Mouse (Mus musculus) intestine, embryonic 15.5 days (tissue): ENCODE measurements at regions not wholly inside any gene's neighbourhood (a gene's known extent, or its start where the extent isn't known, plus 50 kb on each side); places are given as distances from the start of the nearest gene placed in this dataset.
"Not testable (repeated sequence)": the region's sequence is repeated elsewhere in the genome, so short reads cannot be mapped to it uniquely, and the experiment has no call there.

Source experiments
- ATAC-seq: fragments of 200-750 bp; cut with Nextera tagmentation; 2 replicates; pipeline ENCODE4 v1.8.0; 2017; ENCODE audit warnings: moderate TSS enrichment, moderate library complexity
- H3K27ac ChIP-seq: fragments of 300-500 bp; sonication (generic); 2 replicates; pipeline ENCODE4 v1.5.1; 2015; ENCODE audit warnings: mild to moderate bottlenecking, inconsistent platforms
- H3K27me3 ChIP-seq: fragments of 300-500 bp; sonication (generic); replicated peaks from 2 replicates; pipeline ENCODE4 v1.6.1; 2015; ENCODE audit warnings: inconsistent platforms
- H3K36me3 ChIP-seq: fragments of 300-500 bp; sonication (generic); 2 replicates; pipeline ENCODE4 v1.6.1; 2015; ENCODE audit warnings: inconsistent platforms
- H3K4me1 ChIP-seq: fragments of 300-500 bp; sonication (generic); replicated peaks from 2 replicates; pipeline ENCODE4 v1.6.1; 2015; ENCODE audit warnings: inconsistent platforms
- H3K4me2 ChIP-seq: fragments of 300-500 bp; sonication (generic); replicated peaks from 2 replicates; pipeline ENCODE4 v1.6.1; 2015; ENCODE audit warnings: mild to moderate bottlenecking, inconsistent platforms
- H3K4me3 ChIP-seq: fragments of 300-500 bp; sonication (generic); replicated peaks from 2 replicates; pipeline ENCODE4 v1.5.1; 2015; ENCODE audit warnings: inconsistent platforms
- H3K9ac ChIP-seq: fragments of 300-500 bp; sonication (generic); 2 replicates; pipeline ENCODE4 v1.6.1; 2015; ENCODE audit warnings: inconsistent platforms
- H3K9me3 ChIP-seq: fragments of 300-500 bp; sonication (generic); 2 replicates; pipeline ENCODE4 v1.6.1; 2016; ENCODE audit warnings: inconsistent platforms
- WGBS: fragments of 180-500 bp; shearing (Covaris S2); methylation state at CpG from one replicate; pipeline ENCODE4 v1.1.7; 2015; 5-methylcytosine and 5-hydroxymethylcytosine counted together

DNA sequence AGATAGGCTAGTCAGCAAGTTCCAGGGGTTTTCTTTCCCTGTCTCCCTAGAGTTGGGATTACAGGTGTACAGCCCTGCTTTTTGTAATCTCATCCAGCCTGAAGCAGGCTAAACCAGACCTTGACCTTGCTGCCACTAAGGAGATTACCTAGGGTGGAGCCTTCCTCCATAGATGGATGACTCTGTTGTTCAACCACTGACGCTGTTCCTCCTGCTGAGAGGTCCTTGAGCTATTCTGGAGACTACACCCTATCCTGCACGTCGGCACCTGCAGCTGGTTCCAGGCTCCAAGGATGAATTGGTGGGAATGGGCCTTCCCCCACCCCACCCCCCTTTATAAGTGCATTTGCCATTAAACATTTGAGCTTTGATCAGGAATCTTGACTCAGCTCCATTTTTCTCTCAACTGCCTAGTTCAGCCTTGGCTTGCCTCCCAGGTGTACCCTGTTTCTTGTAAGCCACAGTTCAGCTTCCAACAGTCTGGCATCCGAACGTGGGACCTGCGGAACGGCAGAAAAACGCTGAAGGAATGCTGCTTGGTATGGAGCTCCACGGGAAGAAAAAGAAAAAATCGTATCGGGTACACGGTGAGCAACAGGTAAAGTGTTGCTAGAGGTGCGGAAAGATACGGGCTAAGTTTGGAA is 131.7 kb upstream of the Ube2e1 start:
- 47% methylated on average over 14 of the region's 14 CpGs for WGBS
- Histone ChIP-seq H3K9ac (no peak overlapping the region), H3K4me1 (no peaks in the 10 kb centered on the region), H3K36me3 (no peaks in the 10 kb centered on the region), H3K27ac (no peak overlapping the region), H3K4me3 (no peak overlapping the region), H3K9me3 (no peaks in the 10 kb centered on the region), H3K4me2 (no peak overlapping the region), H3K27me3 (no peaks in the 10 kb centered on the region)
- ATAC-seq = no peak

DNA sequence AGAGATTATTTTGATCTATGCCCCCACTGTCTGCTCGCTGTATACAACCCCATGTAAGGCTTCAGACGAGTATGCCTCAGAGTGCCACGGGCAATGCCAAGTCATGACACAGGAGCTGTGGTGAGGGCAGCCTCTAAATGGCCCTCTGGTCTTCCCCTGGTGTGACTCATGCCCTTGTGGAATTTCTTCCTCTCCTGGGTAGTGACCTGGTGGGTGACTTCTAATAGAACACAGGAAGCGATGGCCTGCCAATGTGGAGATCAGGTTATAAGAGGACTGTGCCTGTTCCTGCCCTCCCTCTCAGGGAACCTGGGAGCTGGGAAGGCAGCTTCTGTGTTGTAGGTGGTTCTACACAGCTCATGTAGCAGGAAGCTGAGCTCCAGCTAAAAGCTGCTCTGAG is 130.7 kb upstream of the Ube2e1 start:
- H3K9ac ChIP-seq = no peak overlapping the region
- H3K27me3 ChIP-seq = no peaks in the 10 kb centered on the region
- no peaks in the 10 kb centered on the region for H3K4me1 ChIP-seq
- no peak overlapping the region for H3K4me3 ChIP-seq
- H3K27ac ChIP-seq = no peak overlapping the region
- H3K4me2 ChIP-seq = no peak overlapping the region
- 70% methylated on average over 4 of the region's 4 CpGs for WGBS
- no peaks in the 10 kb centered on the region for H3K9me3 ChIP-seq
- no peak for ATAC-seq
- H3K36me3 ChIP-seq = no peaks in the 10 kb centered on the region

DNA sequence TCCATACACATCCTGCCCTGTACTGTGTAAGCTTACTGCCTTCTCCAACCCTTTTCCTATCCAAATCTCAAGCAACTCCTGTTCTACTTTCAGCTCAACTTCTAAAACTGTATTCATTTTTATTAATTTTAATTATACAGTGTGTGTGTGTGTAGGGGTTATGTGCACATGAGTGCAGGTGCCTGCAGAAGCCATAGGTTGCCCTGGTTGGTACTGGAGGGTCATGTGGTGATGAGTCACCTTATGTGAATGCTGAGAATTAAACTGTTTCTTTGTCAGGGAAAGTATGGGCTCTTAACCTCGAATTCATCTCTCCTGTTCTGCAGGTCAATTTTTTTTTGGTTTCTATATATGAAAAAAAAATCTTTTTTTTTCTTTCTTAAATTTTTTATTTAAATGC is 117.0 kb upstream of the Ube2e1 start:
- WGBS = 62% methylated on average over 1 of the region's 1 CpGs
- Histone ChIP-seq H3K9ac (no peak overlapping the region), H3K4me3 (no peak overlapping the region), H3K27me3 (no peaks in the 10 kb centered on the region), H3K4me1 (no peaks in the 10 kb centered on the region), H3K36me3 (no peaks in the 10 kb centered on the region), H3K27ac (no peak overlapping the region), H3K4me2 (no peak overlapping the region), H3K9me3 (no peaks in the 10 kb centered on the region)
- no peak for ATAC-seq

DNA sequence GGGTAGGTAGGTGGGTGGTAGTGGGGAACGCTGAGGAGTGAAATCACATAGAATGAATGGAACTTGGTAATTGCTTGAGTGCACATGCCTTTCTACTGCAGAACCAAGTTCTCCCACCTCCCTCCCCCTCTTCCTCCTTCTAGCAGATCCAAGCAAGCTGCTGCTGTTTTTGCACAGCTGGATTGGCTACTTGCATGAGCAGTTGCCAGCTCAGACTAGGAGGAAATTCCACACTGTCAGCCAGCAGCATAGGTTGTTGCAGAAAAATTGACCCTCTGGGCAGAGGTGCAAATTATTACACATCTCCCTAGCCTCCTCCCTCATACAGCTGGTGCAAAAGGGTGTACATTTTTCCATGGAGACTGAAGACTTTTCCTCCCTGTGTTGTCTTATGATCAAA is 112.8 kb upstream of the Ube2e1 start:
- no peak for ATAC-seq
- H3K4me1 ChIP-seq = no peaks in the 10 kb centered on the region
- H3K4me2 ChIP-seq = no peak overlapping the region
- no peak overlapping the region for H3K27ac ChIP-seq
- H3K4me3 ChIP-seq = no peak overlapping the region
- WGBS = 94% methylated on average over 1 of the region's 1 CpGs
- no peaks in the 10 kb centered on the region for H3K9me3 ChIP-seq
- no peak overlapping the region for H3K9ac ChIP-seq
- no peaks in the 10 kb centered on the region for H3K27me3 ChIP-seq
- H3K36me3 ChIP-seq = no peaks in the 10 kb centered on the region

DNA sequence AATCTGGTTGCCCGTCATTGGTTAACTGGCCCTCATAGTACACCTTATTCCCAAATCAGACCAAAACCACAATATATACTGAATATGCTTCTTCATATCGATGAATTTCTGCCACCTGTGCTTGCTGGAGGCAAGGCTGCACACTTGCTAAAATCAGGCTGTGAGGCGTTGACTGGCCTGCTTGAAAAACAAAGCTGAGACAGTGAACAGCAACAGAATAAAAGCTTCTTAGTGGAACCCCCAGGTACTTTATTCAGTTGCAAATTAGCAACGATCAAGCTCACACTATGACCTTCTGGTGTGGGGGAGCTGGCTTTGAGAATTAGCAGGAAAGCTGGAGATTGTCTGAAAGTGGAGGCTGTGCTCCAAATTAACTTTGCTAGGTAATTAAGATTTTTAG is 97.3 kb upstream of the Ube2e1 start:
- not testable (repeated sequence) for H3K4me2 ChIP-seq, H3K27ac ChIP-seq, H3K4me3 ChIP-seq, H3K27me3 ChIP-seq, H3K9me3 ChIP-seq, H3K9ac ChIP-seq, H3K4me1 ChIP-seq, H3K36me3 ChIP-seq, ATAC-seq
- 57% methylated on average over 4 of the region's 4 CpGs for WGBS

DNA sequence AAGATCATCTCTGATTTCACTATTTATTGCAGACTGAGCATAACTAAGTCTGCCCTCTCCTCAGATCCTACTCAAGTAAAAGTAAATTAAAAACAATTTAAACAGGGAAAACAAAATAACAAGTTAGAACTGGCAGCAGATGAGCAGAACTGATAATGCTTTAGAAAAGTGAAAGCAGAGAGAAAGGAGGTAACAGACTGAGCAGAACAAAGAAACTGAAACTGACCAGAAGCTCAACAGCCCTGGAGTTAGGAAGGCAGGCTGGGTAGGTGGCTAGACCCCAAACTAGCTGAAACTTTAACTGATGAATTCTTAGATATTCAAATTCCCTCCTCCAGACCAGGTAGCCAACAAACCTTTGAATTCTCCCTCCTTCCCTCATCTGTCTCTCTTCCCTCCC is 94.2 kb upstream of the Ube2e1 start:
- Histone ChIP-seq H3K4me3 (no peak overlapping the region), H3K9ac (no peak overlapping the region), H3K4me1 (no peaks in the 10 kb centered on the region), H3K36me3 (no peaks in the 10 kb centered on the region), H3K27ac (no peak overlapping the region), H3K9me3 (no peaks in the 10 kb centered on the region), H3K27me3 (no peaks in the 10 kb centered on the region), H3K4me2 (no peak overlapping the region)
- ATAC-seq = no peak

- Histone ChIP-seq H3K27ac (no peak overlapping the region), H3K36me3 (no peaks in the 10 kb centered on the region), H3K9me3 (no peaks in the 10 kb centered on the region), H3K4me3 (no peak overlapping the region), H3K27me3 (no peaks in the 10 kb centered on the region), H3K9ac (no peak overlapping the region), H3K4me2 (no peak overlapping the region), H3K4me1 (no peaks in the 10 kb centered on the region)
- ATAC-seq = no peak
- WGBS = 15% methylated on average over 2 of the region's 2 CpGs
These were observed 85.2 kb upstream of the Ube2e1 start for GRCm38 (mm10) chr14:18416839-18417238.

DNA sequence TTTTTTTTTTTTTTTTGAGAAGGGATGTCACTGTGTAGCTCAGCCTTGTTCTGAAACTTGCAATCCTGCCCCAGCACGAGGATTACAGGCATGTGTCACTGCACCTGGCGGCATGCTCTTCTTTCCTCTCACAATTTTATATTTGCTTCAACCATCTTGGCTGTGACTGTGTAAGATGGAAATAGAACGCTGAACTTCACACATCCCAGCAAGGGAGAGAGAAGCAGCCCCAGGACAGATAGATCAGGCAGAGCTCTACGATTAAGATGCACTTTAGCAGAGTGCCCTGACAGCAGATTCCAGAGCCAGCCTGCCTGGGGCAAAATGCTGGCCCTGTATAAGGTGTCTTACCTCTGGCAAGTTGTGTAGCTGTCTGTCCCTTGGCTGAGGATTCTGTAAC is 84.7 kb upstream of the Ube2e1 start:
- 81% methylated on average over 4 of the region's 4 CpGs for WGBS
- no peak for ATAC-seq
- Histone ChIP-seq H3K27me3 (no peaks in the 10 kb centered on the region), H3K4me1 (no peaks in the 10 kb centered on the region), H3K9ac (no peak overlapping the region), H3K4me3 (no peak overlapping the region), H3K36me3 (no peaks in the 10 kb centered on the region), H3K9me3 (no peaks in the 10 kb centered on the region), H3K4me2 (no peak overlapping the region), H3K27ac (no peak overlapping the region)

DNA sequence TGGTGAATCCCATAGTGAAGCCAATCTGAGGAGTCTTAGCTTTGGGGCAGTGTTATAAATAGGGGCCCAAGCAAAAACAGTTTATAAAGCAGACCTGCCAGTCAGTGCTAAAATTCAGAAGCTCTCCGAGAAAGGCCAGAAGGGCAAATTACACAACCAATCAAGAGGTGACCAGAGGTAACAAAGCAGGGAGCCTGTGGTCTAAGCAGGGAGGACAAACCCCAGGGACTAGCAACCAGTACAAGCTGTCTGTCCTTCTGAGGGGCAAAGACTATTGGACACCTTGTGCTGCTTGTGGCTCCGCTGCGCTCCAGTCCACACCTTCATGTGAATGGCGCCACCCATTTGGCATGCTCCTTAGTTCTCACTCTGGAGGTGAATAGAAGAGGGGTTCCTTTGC is 67.3 kb upstream of the Ube2e1 start:
- Histone ChIP-seq H3K9me3 (no peaks in the 10 kb centered on the region), H3K4me1 (no peaks in the 10 kb centered on the region), H3K4me3 (no peak overlapping the region), H3K9ac (no peak overlapping the region), H3K36me3 (no peaks in the 10 kb centered on the region), H3K27ac (no peak overlapping the region), H3K4me2 (no peak overlapping the region), H3K27me3 (no peaks in the 10 kb centered on the region)
- 79% methylated on average over 4 of the region's 4 CpGs for WGBS
- ATAC-seq = no peak

DNA sequence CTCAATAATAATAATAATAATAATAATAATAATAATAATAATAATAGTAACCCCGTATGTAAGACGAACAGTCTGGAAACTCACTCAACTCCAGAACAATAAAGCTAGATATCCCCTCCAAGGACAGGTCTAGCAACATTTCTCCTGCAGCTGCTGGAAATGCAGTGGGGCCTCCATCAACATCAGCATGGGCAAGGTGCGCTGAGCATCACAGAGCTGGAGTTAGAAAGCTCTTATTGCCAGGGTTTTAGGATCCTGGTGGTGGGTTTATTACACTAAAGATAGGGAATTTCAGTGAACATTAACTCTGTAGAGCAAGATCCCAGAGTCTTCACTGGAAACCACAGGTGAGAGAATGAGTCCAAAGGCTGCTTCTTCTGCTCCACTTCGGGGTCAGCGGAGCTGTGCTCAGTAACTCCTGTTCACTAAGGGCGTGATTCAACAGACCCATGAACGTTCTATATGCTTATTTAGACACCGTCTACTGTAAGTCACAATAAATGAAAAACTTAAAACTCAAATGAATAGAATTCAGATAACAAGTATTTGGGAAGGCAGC is 64.6 kb upstream of the Ube2e1 start:
- Histone ChIP-seq H3K36me3 (no peaks in the 10 kb centered on the region), H3K9me3 (no peaks in the 10 kb centered on the region), H3K4me3 (no peak overlapping the region), H3K9ac (no peak overlapping the region), H3K27ac (no peak overlapping the region), H3K4me1 (no peaks in the 10 kb centered on the region), H3K4me2 (no peak overlapping the region), H3K27me3 (no peaks in the 10 kb centered on the region)
- 66% methylated on average over 8 of the region's 8 CpGs for WGBS
- peak; percentile 91 for ATAC-seq

GRCm38 (mm10) chr14:18394071-18394745 is 62.5 kb upstream of the Ube2e1 start:
- Histone ChIP-seq H3K4me1 (no peaks in the 10 kb centered on the region), H3K36me3 (no peaks in the 10 kb centered on the region), H3K9ac (no peak overlapping the region), H3K4me2 (no peak overlapping the region), H3K4me3 (no peak overlapping the region), H3K27me3 (no peaks in the 10 kb centered on the region), H3K27ac (no peak overlapping the region), H3K9me3 (no peaks in the 10 kb centered on the region)
- WGBS = 88% methylated on average over 3 of the region's 3 CpGs
- ATAC-seq = no peak

- 82% methylated on average over 3 of the region's 3 CpGs for WGBS
- H3K27me3 ChIP-seq = no peaks in the 10 kb centered on the region
- H3K4me3 ChIP-seq = no peak overlapping the region
- no peak overlapping the region for H3K27ac ChIP-seq
- no peak overlapping the region for H3K4me2 ChIP-seq
- H3K9me3 ChIP-seq = no peaks in the 10 kb centered on the region
- ATAC-seq = no peak
- H3K9ac ChIP-seq = no peak overlapping the region
- no peaks in the 10 kb centered on the region for H3K4me1 ChIP-seq
- no peaks in the 10 kb centered on the region for H3K36me3 ChIP-seq
These were observed 60.3 kb upstream of the Ube2e1 start for GRCm38 (mm10) chr14:18391824-18392486.

- Histone ChIP-seq H3K27me3 (no peaks in the 10 kb centered on the region), H3K4me3 (no peak overlapping the region), H3K36me3 (no peaks in the 10 kb centered on the region), H3K9me3 (no peaks in the 10 kb centered on the region), H3K4me1 (no peaks in the 10 kb centered on the region), H3K27ac (no peak overlapping the region), H3K4me2 (no peak overlapping the region), H3K9ac (no peak overlapping the region)
- no peak for ATAC-seq
- WGBS = 89% methylated on average over 6 of the region's 6 CpGs
These were observed 57.7 kb upstream of the Ube2e1 start for GRCm38 (mm10) chr14:18389390-18389789.
